Mouse (Mus musculus) kidney, embryonic 15.5 days (tissue): ENCODE measurements around the gene Oosp3. TPM values are rescaled to one million over a fixed set of nuclear protein-coding genes. Genes with fewer than 3 reads are reported as not detected.

Experiments
- ATAC-seq: fragments of 200-750 bp; cut with Nextera tagmentation; replicated peaks from 2 replicates; pipeline ENCODE4 v1.8.0; 2017; ENCODE audit warnings: moderate TSS enrichment; ENCODE audit not compliant: low FRiP score
- H3K27ac ChIP-seq: fragments of 300-500 bp; sonication (generic); 2 replicates; pipeline ENCODE4 v1.5.1; 2015; ENCODE audit warnings: mild to moderate bottlenecking, inconsistent platforms
- H3K27me3 ChIP-seq: fragments of 300-500 bp; sonication (generic); 2 replicates; pipeline ENCODE4 v1.6.1; 2015; ENCODE audit warnings: inconsistent platforms
- H3K36me3 ChIP-seq: fragments of 300-500 bp; sonication (generic); 2 replicates; pipeline ENCODE4 v1.6.1; 2015; ENCODE audit warnings: inconsistent platforms
- H3K4me1 ChIP-seq: fragments of 300-500 bp; sonication (generic); 2 replicates; pipeline ENCODE4 v1.6.1; 2015; ENCODE audit warnings: inconsistent platforms
- H3K4me2 ChIP-seq: fragments of 300-500 bp; sonication (generic); 2 replicates; pipeline ENCODE4 v1.6.1; 2015; ENCODE audit warnings: moderate library complexity, mild to moderate bottlenecking, inconsistent platforms
- H3K4me3 ChIP-seq: fragments of 300-500 bp; sonication (generic); replicated peaks from 2 replicates; pipeline ENCODE4 v1.5.1; 2015; ENCODE audit warnings: mild to moderate bottlenecking, inconsistent platforms
- H3K9ac ChIP-seq: fragments of 300-500 bp; sonication (generic); 2 replicates; pipeline ENCODE4 v1.6.1; 2015; ENCODE audit warnings: mild to moderate bottlenecking, inconsistent platforms
- H3K9me3 ChIP-seq: fragments of 300-500 bp; sonication (generic); replicated peaks from 2 replicates; pipeline ENCODE4 v1.6.1; 2016; ENCODE audit warnings: inconsistent platforms
- WGBS: fragments of 180-500 bp; shearing (Covaris S2); methylation state at CpG from one replicate; pipeline ENCODE4 v1.1.7; 2015; ENCODE audit warnings: mixed read lengths; 5-methylcytosine and 5-hydroxymethylcytosine counted together
- polyA plus RNA-seq: library from polyadenylated mRNA; unstranded; fragments of >200 nt; fragmentation: Nextera tagmentation; extraction: Ambion mirVana; gene quantifications from 2 replicates; pipeline ENCODE4 v1.2.1, GENCODE M21; 2015

Oosp3 gene
- polyA plus RNA-seq, 1 experiment from 2014 or later: not detected

GRCm38 (mm10) chr19:11727304-11727703 lies 30.4 kb downstream of the Oosp3 start:
- ATAC-seq: no peak
- WGBS: 91% methylated on average over 5 of the region's 5 CpGs
- Histone ChIP-seq H3K4me3 (no peak overlapping the region), H3K27me3 (no peaks in the 10 kb centered on the region), H3K4me2 (no peak overlapping the region), H3K27ac (no peak overlapping the region), H3K9ac (no peak overlapping the region), H3K9me3 (no peaks in the 10 kb centered on the region), H3K36me3 (no peaks in the 10 kb centered on the region), H3K4me1 (no peaks in the 10 kb centered on the region)

- H3K9ac ChIP-seq: no peak overlapping the region
- H3K9me3 ChIP-seq: no peaks in the 10 kb centered on the region
- H3K4me1 ChIP-seq: no peaks in the 10 kb centered on the region
- H3K27ac ChIP-seq: no peak overlapping the region
- 73% methylated on average over 1 of the region's 1 CpGs for WGBS
- H3K27me3 ChIP-seq: no peaks in the 10 kb centered on the region
- no peaks in the 10 kb centered on the region for H3K36me3 ChIP-seq
- ATAC-seq: no peak
- no peak overlapping the region for H3K4me3 ChIP-seq
- no peak overlapping the region for H3K4me2 ChIP-seq
Measured at GRCm38 (mm10) chr19:11730278-11730677, 33.4 kb downstream of the Oosp3 start.

- Histone ChIP-seq H3K36me3 (no peaks in the 10 kb centered on the region), H3K9ac (no peak overlapping the region), H3K4me1 (no peaks in the 10 kb centered on the region), H3K27me3 (no peaks in the 10 kb centered on the region), H3K9me3 (no peaks in the 10 kb centered on the region), H3K4me3 (no peak overlapping the region), H3K4me2 (no peak overlapping the region), H3K27ac (no peak overlapping the region)
- 52% methylated on average over 1 of the region's 1 CpGs for WGBS
- no peak for ATAC-seq
Measured at GRCm38 (mm10) chr19:11736455-11736854, 39.6 kb downstream of the Oosp3 start.

GRCm38 (mm10) chr19:11745680-11746079 lies 48.8 kb downstream of the Oosp3 start:
- Histone ChIP-seq H3K27me3 (no peaks in the 10 kb centered on the region), H3K4me3 (no peak overlapping the region), H3K9ac (no peak overlapping the region), H3K4me2 (no peak overlapping the region), H3K27ac (no peak overlapping the region), H3K36me3 (no peaks in the 10 kb centered on the region), H3K9me3 (no peaks in the 10 kb centered on the region), H3K4me1 (no peaks in the 10 kb centered on the region)
- ATAC-seq: no peak

- Histone ChIP-seq H3K27ac (no peak within 1 kb of the TSS), H3K4me2 (no peak within 1 kb of the TSS), H3K9ac (no peak within 1 kb of the TSS), H3K27me3 (no peaks in the 10 kb centered on the region), H3K36me3 (no peaks in the 10 kb centered on the region), H3K4me1 (no peaks in the 10 kb centered on the region), H3K4me3 (no peak within 1 kb of the TSS), H3K9me3 (no peaks in the 10 kb centered on the region)
- 82% methylated on average over 2 of the region's 2 CpGs for WGBS
- ATAC-seq: no peak
Measured at GRCm38 (mm10) chr19:11747298-11747697, 50.4 kb downstream of the Oosp3 start, which contains the start of gene Gif. TSS of gene Gif (plus strand) at chr19:11747554.

Other genes with a start within 250 kb of the Oosp3 start
- 5.1 and 5.2 TPM in 2 replicates for gene Ms4a6c, start 227.7 kb upstream of the Oosp3 start, polyA plus RNA-seq
- gene Gm8369, start 211.1 kb upstream of the Oosp3 start, polyA plus RNA-seq: not detected in 2 replicates
- gene Ms4a6b, start 180.5 kb upstream of the Oosp3 start, polyA plus RNA-seq: 3.8 TPM in 2 replicates
- 0.10 and 0.30 TPM in 2 replicates for gene Ms4a4d, start 160.3 kb upstream of the Oosp3 start, polyA plus RNA-seq
- gene Ms4a6d, start 92.2 kb upstream of the Oosp3 start, polyA plus RNA-seq: 2.8 and 4.2 TPM in 2 replicates
- 1.3 and 2.0 TPM in 2 replicates for gene Ms4a2, start 73.3 kb upstream of the Oosp3 start, polyA plus RNA-seq
- 0.17 and 0.55 TPM in 2 replicates for gene Ms4a3, start 56.2 kb upstream of the Oosp3 start, polyA plus RNA-seq
- gene Oosp2, start 36.5 kb upstream of the Oosp3 start, polyA plus RNA-seq: not detected in 2 replicates
- gene Oosp1, start 5.9 kb upstream of the Oosp3 start, polyA plus RNA-seq: not detected in 2 replicates
- gene Gif, start 50.5 kb downstream of the Oosp3 start, polyA plus RNA-seq: not detected in 2 replicates
- gene Mrpl16, start 73.3 kb downstream of the Oosp3 start, polyA plus RNA-seq: 52.2 and 52.6 TPM in 2 replicates
- gene Stx3, start 122.3 kb downstream of the Oosp3 start, polyA plus RNA-seq: 20.4 TPM in 2 replicates
- not detected in 2 replicates for gene Olfr1417, start 142.2 kb downstream of the Oosp3 start, polyA plus RNA-seq
- not detected in 2 replicates for gene Olfr1418, start 164.0 kb downstream of the Oosp3 start, polyA plus RNA-seq
- gene Olfr1419, start 178.1 kb downstream of the Oosp3 start, polyA plus RNA-seq: not detected in 2 replicates
- gene Olfr1420, start 189.5 kb downstream of the Oosp3 start, polyA plus RNA-seq: 0.16 TPM in 1 of 2 replicates, not detected in the other
- gene Patl1, start 215.3 kb downstream of the Oosp3 start, polyA plus RNA-seq: 19.3 and 20.1 TPM in 2 replicates